Mouse (Mus musculus) heart, adult 2 months (tissue): ENCODE measurements around the gene Zfhx3.

Experiments used
- CTCF ChIP-seq: fragments of 200-600 bp; IDR thresholded peaks from 2 replicates; pipeline ENCODE4 v1.8.1; 2022; ENCODE audit warnings: antibody characterized with exemption, mild to moderate bottlenecking, moderate library complexity
- POLR2A ChIP-seq: fragments of 200-500 bp; IDR thresholded peaks from 2 replicates; pipeline ENCODE4 v1.6.1; 2011; ENCODE audit warnings: mild to moderate bottlenecking, low read depth, low read length, control low read depth; ENCODE audit not compliant: insufficient read depth

- TF ChIP-seq CTCF = no peak
- TF ChIP-seq POLR2A = no peak
Measured at GRCm38 (mm10) chr8:109001031-109001430, 1058.6 kb downstream of the Zfhx3 start.
